ENCODE assay signal across 27 mouse cellular contexts in genomic region chr12:16602271-16602670, GRCm38 (mm10). TPM values are rescaled to one million over a fixed set of nuclear protein-coding genes. Genes with fewer than 3 reads are reported as not detected.
DNase-seq lines count a peak whose midpoint lies in the region; TF ChIP-seq lines count a peak whose summit lies in the region.
"Had no signal": no experiment of that assay in that cellular context is flagged by ENCODE, and none has a peak within 500 bp of the region (broad histone marks: within the 10 kb centered on the region; RNA-seq: fewer than 3 reads in every experiment).

No protein-coding gene starts in this region.

- H3K4me1 ChIP-seq in testis, adult 2 months (ENCODE audit: control insufficient read depth, insufficient read depth, low read length) = no peaks in the 10 kb centered on the region
- H3K4me1 ChIP-seq: embryonic facial prominence, embryonic 13.5 days; embryonic facial prominence, embryonic 15.5 days; forebrain, embryonic 12.5 days had no signal

- no peak for TF ChIP-seq CTCF in gastrocnemius, adult 2 months (IDR thresholded peaks at IDR 0.05)
- no peak for TF ChIP-seq CTCF in testis, adult 2 months (IDR thresholded peaks at IDR 0.05; ENCODE audit: control insufficient read depth, insufficient read depth, insufficient replicate concordance, low read depth, low read length)

- H3K4me3 ChIP-seq in gastrocnemius, adult 2 months = no peak overlapping the region
- H3K4me3 ChIP-seq in testis, adult 2 months (ENCODE audit: control insufficient read depth, low read depth, low read length) = peak overlapping the region; percentile 85
- H3K4me3 ChIP-seq: embryonic facial prominence, embryonic 13.5 days; embryonic facial prominence, embryonic 15.5 days; erythroblast, embryonic 14.5 days; forebrain, embryonic 10.5 days; forebrain, embryonic 12.5 days had no signal

- DNase-seq in gastrocnemius, adult 2 months = no peak
- DNase-seq in gastrocnemius, postnatal 14 days = no peak
- DNase-seq in testis, postnatal 10 days (ENCODE audit: low spot score) = no peak
- no peak for DNase-seq in layer of hippocampus, postnatal 25 days (ENCODE audit: extremely low spot score in 1 of 2, low spot score in 1 of 2)
- DNase-seq: adrenal gland, adult 8-10 months; adrenal gland, postnatal 14 days; adrenal gland, postnatal 36 days; B cell, adult 2 months; cerebellum, adult 11-12 months; cerebellum, adult 8-10 months; cerebellum, adult 9-11 months; cerebellum, postnatal 14 days; cerebellum, postnatal 36 days; embryo, embryonic 11 days had no signal

- intact Hi-C loops in gastrocnemius, adult 2 months (cut with DNase I) = no loop called here
- intact Hi-C loops in gastrocnemius, postnatal 14 days (cut with DNase I; ENCODE audit: low total_unique reads) = no loop called here

- no peaks in the 10 kb centered on the region for H3K27me3 ChIP-seq in testis, adult 2 months (ENCODE audit: control insufficient read depth, insufficient read depth, low read length)
- H3K27me3 ChIP-seq: embryonic facial prominence, embryonic 13.5 days; embryonic facial prominence, embryonic 15.5 days; forebrain, embryonic 12.5 days had no signal

- no peak for TF ChIP-seq POLR2A in testis, adult 2 months (IDR thresholded peaks at IDR 0.05; ENCODE audit: control insufficient read depth, low read depth, low read length)

- H3K27ac ChIP-seq in gastrocnemius, adult 2 months = 0 out of 2 replicates have a peak overlapping the region, but pooled peaks have one; percentile 24
- no peak overlapping the region for H3K27ac ChIP-seq in testis, adult 2 months (ENCODE audit: control insufficient read depth, insufficient read depth, low read depth, low read length)
- H3K27ac ChIP-seq: embryonic facial prominence, embryonic 13.5 days; embryonic facial prominence, embryonic 15.5 days; forebrain, embryonic 10.5 days; forebrain, embryonic 12.5 days had no signal

- no peaks in the 10 kb centered on the region; the same call in 1 of the 2 replicates for H3K36me3 ChIP-seq in testis, adult 2 months (ENCODE audit: control insufficient read depth, insufficient read depth, low read length)
- H3K36me3 ChIP-seq: embryonic facial prominence, embryonic 13.5 days; embryonic facial prominence, embryonic 15.5 days; forebrain, embryonic 10.5 days; forebrain, embryonic 12.5 days; G1E had no signal

RNA-seq across cellular contexts. Expression of gene Lpin1, which starts 8.5 kb away (rescaled TPM):
- total RNA-seq in gastrocnemius, adult 2 months (2021) = 100 to 1,000 TPM; 279 to 395 TPM
- total RNA-seq in gastrocnemius, postnatal 14 days (2021) = 100 to 1,000 TPM in 1 of 2 experiments, 10 to 100 TPM in 1; 46.2 to 117 TPM
- polyA plus RNA-seq in testis, adult 2 months (2012; rRNA removed) = 300 and 301 TPM in 2 replicates
- 10 to 100 TPM; 22.8 to 24.0 TPM for total RNA-seq in layer of hippocampus, postnatal 25 days (2021)

RNA-seq across cellular contexts. Expression of gene Ntsr2, which starts 50.9 kb away (rescaled TPM):
- total RNA-seq in gastrocnemius, adult 2 months (2021) = 1 to 10 TPM; 2.2 to 4.2 TPM
- total RNA-seq in gastrocnemius, postnatal 14 days (2021) = 1 to 10 TPM; 1.5 to 1.7 TPM
- polyA plus RNA-seq in testis, adult 2 months (2012; rRNA removed) = 0.90 and 1.7 TPM in 2 replicates
- 100 to 1,000 TPM; 217 to 233 TPM for total RNA-seq in layer of hippocampus, postnatal 25 days (2021)
- total RNA-seq: adrenal gland, postnatal 14 days; CH12.LX; common myeloid progenitor, adult 5-6 weeks had no signal
- polyA plus RNA-seq: activated CD4-positive, CD25-positive, alpha-beta regulatory T cell, adult 4 months; CD4-positive, CD25-positive, alpha-beta regulatory T cell, adult 4 months; embryonic facial prominence, embryonic 11.5 days; embryonic facial prominence, embryonic 13.5 days; embryonic facial prominence, embryonic 15.5 days; erythroblast, embryonic 14.5 days; forebrain, embryonic 10.5 days; G1E; Patski had no signal

Comparison
In these comparisons a context has a peak if more than half of its experiments do, and no peak if none do; other contexts are left out.
1. RNA of gene Ntsr2, which starts 50.9 kb away (total RNA-seq): 217 to 233 TPM in layer of hippocampus, postnatal 25 days; 2.2 to 4.2 TPM in gastrocnemius, adult 2 months and 1.5 to 1.7 TPM in gastrocnemius, postnatal 14 days; every median in the first group is over 10 times any median in the second.